Mouse (Mus musculus): ENCODE measurements around the gene Ablim1.

GRCm38 (mm10) chr19:57143646-57144045 is 171.1 kb downstream of the Ablim1 start:
- TF ChIP-seq GATA1 (IDR thresholded peaks at IDR 0.05; ENCODE audit: low read length) (no peak), TAL1 (IDR thresholded peaks at IDR 0.05; ENCODE audit: low read length) (no peak)
